Mouse (Mus musculus): Measurements from ENCODE around the gene Fam213b.

Gene Fam213b

GRCm38 (mm10) chr4:154882014-154882659 lies 16.8 kb downstream of the Fam213b start:
- in situ Hi-C loops (cut with MboI, MseI), result loop anchor here (5.0 kb wide), 1 partner anchor 100 kb away; no protein-coding TSS in a partner anchor

GRCm38 (mm10) chr4:154880730-154881129 lies 18.2 kb downstream of the Fam213b start:
- in situ Hi-C loops (cut with MboI, MseI), result loop anchor here (5.0 kb wide), 1 partner anchor 102 kb away; no protein-coding TSS in a partner anchor

DNA sequence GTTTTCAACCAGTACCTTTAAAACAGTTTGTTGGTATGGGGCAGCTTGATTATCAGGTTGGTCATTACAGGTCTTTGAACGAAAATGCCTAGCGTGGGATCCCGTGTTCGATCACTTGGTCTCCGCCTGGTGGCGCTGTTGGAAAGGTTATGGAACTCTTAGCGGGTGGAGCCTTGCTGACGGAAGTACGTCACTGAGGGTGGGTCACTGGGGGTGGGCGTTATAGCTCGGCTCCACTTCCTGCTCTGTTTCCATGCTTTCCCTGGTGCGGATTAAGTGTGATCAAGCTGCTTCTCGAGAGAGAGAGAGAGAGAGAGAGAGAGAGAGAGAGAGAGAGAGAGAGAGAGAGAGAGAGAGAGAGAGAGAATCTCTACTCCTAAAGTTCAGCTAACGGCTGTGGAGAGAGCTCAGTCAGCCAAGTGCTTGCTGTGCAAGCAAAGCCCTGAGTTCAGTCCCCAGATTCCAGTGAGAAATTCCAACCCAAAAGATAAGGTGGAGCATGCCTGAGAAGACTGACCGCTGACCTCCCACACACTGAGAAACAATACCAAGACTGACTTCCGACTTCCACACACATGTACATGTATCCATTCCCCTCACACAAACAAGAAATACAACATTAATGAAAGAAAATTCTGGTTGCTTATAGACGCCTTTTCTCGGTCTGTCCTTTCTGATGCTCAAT lies 20.9 kb downstream of the Fam213b start:
- in situ Hi-C loops (cut with MboI, MseI), result loop anchor here (10.0 kb wide), 1 partner anchor 63 kb away; no protein-coding TSS in a partner anchor

DNA sequence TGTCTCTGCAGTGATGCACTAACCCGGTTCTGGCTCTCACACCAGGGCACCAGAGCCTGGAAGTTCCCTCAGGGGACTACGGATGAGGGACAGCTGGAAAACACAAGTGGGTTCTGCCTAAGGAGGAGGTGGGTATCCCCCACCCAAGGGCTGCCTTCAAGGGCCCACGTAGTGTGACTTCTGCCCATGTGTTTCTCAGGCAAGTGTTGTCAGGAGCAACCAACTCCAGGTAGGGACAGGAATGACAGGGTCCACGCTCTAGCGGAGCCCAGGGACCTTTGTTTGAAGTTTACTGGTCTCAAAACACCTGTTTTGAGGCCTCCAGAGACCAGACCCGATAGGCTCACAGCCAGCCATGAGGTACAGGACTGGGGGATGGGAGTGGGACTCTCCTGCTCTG lies 25.7 kb downstream of the Fam213b start:
- in situ Hi-C loops (cut with MboI, MseI), result loop anchor here (10.0 kb wide), 1 partner anchor 58 kb away; no protein-coding TSS in a partner anchor

DNA sequence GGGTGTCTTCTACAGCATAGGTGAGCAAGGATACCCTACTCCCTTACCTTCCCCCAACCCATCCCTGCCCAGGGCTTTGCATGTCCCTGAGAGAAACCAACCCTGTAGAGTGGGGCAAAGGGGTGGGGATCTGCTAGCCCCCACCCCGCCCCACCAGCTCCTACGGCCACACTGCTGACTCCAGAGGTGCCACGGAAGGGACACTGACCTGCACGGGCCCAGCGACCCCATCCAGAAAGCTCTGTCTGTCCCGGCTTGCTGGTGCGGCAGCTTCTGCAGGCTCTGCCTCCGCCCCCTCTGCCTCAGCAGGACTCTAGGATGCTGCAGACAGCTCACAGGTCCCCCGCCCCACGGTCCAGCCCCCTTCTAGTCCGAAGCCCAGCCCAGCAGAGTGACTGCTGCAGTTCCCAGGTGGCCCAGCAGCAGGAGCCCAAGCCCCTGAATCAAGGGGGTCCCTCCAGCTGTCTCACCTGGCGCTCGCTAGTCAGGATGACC lies 27.1 kb downstream of the Fam213b start:
- in situ Hi-C loops (cut with MboI, MseI), result loop anchor here (10.0 kb wide), 1 partner anchor 57 kb away; no protein-coding TSS in a partner anchor

- in situ Hi-C loops (cut with MboI, MseI), result loop anchor here (10.0 kb wide), 1 partner anchor 56 kb away; no protein-coding TSS in a partner anchor
Observed at GRCm38 (mm10) chr4:154870721-154871120, 28.2 kb downstream of the Fam213b start.

DNA sequence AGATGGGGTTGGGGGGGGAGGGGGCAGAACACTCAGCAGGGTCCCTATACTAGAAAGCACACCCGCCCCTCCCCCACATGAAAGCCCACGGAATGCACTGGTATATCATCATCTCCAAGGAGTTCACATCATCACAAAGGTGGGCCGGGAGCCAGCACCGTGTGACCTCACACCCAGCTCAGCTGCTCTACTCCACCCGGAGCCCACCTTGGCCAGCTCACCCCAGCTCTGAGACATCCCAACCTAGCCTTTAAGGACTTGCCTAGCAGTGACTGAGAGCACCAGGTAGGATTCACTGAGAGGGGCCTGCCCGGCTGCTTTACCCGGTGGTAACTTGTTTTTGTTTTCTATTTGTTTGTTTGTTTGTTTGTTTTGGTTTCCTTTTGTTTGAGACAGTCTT lies 29.5 kb downstream of the Fam213b start, which contains the start of gene Mmel1:
Mmel1 (plus strand) TSS at position 146 of the 400 bp plus-strand sequence.
- in situ Hi-C loops (cut with MboI, MseI), result loop anchor here (5.0 kb wide), 1 partner anchor 198 kb away; the partner anchor contains the start of gene Pex10

DNA sequence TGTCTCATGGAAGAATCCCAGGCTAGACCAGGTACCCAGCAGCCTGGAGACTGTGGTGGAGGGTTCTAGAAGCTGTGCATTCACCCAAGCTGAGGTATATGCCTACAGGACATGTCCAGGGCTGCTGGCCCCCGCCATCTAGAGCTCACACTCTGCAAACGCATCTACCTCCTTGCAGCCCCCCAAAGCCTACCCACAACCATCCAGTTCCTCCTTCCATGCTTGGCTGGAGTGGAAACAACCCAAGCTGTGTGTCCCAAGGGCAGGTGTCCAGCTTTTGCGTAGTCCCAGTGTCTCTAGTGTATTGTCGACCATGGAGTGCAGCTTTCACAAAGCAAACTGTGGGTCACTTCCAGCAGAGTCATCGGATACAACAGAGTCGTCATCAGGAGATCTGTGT lies 31.7 kb downstream of the Fam213b start:
- in situ Hi-C loops (cut with MboI, MseI), result loop anchor here (5.0 kb wide), 1 partner anchor 200 kb away; the partner anchor contains the start of gene Pex10

DNA sequence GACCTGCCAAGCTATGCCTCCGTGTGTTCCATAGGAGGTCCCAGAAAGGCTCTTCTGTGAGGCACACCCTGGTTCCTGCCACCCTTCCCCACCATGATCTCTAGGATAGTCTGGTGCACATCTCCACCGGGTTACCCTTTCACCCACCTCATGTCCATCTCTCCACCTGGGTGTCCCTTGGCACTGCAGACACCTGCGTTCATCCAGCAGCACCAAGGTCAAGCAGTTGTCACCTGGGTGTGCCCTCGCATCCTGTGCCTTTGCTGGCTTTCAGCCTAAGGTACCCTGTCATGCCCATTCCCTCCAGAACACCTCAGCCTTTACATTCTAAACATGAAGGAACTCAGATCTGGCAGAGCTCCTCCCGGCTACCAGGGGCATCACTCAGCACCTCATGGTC lies 32.5 kb downstream of the Fam213b start:
- in situ Hi-C loops (cut with MboI, MseI), result loop anchor here (5.0 kb wide), 1 partner anchor 201 kb away; the partner anchor contains the start of gene Pex10

DNA sequence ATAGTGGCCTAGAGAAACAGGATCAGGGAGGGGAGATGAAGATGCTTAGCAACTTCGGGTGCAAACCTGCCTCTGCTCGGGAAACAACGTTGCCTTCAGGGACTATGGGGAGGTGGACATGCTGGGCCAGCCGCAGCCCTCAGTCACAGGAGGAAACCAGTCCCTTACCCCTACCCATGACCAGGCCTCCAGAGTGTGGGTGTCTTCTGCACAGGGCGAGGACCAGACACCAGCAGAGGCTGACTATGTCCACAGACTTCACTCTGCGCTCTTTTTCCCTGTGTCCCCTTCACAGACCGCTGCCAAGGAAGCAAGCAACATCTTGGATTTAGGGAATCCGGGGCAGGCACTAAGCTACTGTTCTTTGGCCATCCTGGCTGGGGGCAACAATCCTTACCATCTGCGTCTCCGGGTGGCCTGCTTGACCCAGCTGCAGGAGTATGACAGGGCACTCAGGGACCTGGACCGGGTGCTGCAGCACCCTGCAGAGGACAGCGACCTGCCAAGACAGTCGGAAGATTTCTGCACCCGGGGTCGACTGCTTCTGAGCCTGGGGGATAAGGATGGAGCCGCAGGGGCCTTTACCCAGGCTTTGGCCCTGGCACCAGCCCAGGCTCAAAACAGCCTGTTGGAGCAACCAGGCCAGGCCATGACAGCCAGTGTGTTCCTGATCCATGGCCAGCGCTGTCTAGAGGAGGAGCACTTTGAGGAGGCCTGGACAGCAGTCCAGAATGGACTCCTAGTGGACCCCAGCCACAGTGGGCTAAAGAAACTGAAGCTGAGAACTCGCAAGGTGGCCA lies 33.8 kb downstream of the Fam213b start:
- in situ Hi-C loops (cut with MboI, MseI), result loop anchor here (5.0 kb wide), 1 partner anchor 202 kb away; the partner anchor contains the start of gene Pex10

DNA sequence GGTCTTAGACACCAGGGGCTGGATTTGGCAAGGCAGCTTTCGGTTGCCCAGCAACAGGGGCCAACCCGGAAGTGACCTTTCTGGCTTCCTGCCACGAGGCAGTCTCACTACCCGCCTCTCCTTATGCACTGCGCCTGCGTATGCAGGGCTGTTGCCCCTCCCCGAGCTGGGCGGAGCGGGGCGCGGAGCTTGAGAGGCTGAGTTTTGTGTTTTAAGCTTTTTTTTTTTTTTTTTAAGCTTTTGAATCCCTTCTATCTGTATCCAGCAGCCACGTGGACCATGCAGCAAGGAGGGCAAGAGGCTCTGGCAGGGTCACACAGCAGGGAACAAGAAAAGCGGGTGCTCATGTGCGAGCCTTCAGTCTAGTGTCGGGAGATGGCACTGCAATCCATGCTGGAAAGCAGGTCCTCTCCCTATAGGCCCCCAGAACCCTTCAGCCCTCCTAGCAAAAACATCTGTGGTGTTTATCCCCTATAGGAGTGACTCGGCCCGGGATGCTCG lies 34.6 kb downstream of the Fam213b start:
- in situ Hi-C loops (cut with MboI, MseI), result no loop called here

DNA sequence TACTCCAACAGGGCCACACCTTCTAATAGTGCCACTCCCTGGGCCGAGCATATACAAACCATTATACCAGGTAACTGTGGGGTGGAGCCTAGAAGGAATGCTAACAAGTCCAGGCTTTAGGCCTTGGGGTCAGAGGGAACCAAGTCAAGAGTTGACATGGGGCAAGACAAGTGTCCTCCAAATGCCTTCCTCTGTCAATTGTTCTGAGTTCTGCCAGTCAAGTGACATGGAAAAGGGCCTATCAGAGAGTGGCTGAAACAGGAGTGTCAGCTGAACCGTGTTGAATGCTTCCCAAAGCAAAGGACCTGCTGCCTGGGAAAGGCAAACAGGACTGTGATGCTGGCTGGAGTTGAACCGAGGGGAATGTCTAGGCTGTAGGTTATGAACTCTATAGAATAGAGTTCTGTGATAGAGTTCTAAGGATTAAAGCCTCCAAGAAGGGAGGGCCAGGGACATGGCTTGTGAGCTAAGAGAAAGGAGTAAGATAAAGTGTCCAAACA lies 35.4 kb downstream of the Fam213b start:
- in situ Hi-C loops (cut with MboI, MseI), result no loop called here

- in situ Hi-C loops (cut with MboI, MseI), result no loop called here
Observed at GRCm38 (mm10) chr4:154861967-154862366, 37.0 kb downstream of the Fam213b start.

DNA sequence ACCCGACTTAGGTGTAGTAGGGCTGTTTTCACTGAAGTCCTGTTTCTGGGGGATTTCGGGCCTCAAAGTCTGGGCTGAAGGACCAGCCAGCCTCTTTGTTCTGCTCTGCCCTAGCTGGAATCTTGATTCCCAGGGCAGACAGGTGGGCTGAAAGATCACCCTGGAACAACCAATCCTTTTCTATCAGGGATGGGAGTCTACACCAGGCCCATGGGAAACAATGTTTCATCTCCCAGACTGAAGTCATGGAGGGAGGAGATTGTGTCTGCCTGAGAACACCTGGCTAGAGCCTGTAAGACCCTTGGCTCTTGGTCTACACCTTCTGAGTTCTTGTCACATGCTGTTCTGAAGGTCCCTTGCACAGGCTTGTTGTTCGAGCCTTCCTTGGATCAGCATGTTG lies 40.3 kb downstream of the Fam213b start:
- in situ Hi-C loops (cut with MboI, MseI), result no loop called here

DNA sequence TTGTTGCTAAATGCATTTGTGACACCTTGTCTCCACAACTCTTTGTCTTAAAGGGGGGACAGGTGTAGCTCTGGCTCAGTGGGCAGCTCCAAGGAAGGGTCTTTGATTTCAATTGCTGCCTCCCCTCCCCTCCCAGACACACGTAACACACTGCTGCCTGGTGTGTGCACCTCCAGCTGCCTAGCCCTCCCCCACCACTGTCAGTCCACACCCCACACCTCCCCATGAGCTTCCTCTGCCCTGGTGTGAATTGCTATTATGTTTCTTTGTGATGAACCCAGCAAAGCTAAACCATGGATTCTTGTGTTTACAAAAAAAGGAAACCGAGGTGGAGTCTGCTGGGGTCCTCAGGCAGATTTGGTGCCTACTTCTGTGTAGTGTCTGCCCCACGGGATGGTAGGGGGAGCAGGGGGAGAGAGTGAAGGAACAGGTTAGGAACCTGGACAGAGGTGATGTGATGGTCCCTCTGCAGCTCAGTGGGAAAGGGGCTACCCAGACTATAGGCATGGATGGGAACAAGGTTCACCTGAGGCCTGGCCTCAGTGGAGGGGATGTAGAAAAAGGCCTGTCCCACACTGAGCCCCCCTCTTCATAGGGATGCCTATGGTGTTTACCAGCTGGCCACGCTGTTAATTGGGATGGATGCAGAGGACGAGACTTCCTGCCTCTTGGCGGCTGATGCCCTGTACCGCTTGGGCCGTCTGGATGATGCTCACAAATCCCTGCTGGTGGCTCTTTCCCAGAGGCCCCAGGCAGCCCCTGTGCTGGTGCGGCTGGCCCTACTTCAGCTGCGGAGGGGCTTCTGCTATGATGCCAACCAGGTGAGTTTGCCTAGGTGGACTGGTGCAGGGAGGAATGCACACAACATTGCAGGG lies 41.3 kb downstream of the Fam213b start:
- in situ Hi-C loops (cut with MboI, MseI), result no loop called here

DNA sequence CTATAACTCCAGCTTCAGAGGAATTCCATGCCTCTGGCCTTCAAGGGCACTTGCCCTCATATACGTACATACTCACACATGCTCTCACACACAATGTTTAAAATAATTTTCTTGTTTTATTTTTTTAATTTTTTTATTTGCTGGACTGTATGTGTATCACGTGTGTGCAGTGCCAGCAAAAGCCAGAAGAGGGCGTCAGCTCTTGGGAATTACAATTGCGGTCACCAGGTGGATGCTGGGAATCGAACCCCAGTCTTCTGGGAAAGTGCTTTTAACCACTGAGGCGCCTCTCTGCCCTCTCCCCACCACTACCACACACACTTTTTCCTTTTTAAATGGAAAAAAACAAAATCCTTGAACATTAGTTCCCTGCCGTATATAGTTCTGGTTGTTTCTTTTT lies 42.1 kb downstream of the Fam213b start:
- in situ Hi-C loops (cut with MboI, MseI), result no loop called here

GRCm38 (mm10) chr4:154856480-154856837 lies 42.5 kb downstream of the Fam213b start:
- in situ Hi-C loops (cut with MboI, MseI), result no loop called here

DNA sequence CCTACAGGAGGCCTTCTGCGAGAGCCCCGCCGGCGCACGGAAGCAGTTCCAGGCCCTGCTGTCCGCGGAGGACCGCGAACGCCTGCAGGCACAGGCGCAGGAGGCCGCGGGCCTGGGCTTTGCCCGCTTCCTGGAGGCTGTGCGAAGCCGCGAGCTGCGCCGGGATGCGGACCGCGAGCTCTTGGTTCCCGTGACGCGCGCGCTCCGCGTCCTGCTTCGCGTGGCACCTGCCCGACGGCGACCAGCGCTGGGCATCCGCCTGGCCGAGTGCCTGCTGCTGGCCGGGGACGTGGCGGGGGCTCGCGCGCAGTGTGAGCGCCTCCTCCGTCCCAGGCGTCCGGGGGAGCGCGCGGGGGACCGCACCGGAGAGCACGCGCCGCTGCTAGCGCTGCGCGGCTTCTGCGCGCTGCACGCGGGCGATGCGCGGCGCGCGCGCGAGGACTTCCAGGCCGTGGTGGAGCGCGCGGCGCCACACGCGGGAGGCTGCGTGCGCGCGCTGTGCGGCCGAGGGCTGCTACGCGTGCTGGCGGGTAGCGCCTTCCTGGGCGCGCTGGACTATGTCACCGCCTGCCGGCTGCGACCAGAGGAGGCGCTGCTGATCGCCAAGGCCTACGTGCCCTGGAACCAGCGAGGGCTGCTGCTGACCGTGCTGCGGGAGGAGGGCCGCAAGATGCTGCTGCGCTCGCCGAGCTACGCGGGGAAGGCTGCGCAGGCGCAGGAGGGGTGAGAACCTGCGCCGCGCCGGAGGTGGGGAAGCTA lies 43.0 kb downstream of the Fam213b start:
- in situ Hi-C loops (cut with MboI, MseI), result no loop called here

DNA sequence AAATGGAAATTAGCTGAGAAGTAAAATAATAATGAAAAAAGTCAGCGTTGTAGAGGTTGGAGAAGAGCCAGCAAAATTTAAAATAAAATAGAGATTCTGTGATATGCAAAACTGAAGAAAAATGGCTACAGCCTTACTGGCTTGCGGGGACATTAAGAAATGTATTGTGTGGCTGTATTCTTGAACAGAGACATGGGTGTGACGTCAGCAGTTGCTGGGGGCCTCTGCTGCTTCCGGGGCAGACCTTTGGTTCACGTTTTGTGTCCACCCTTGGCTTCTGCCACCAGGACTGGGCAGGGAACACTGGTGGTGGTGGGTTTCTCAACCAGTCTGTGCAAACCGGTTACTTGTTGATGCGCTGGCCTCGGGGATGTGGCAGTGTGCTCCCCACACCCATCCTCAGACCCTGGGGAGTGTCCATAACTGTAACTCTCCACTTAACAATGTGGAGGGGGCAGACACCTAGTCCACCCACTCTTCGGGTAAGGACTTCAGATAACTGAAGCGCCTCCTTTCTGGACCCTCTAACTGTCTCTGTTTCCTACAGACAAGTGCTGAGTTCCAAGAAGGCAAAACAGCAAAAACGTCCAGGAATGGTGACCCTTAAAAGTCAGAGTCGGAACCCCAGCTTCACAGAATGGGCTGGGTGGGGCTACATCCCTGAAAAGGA lies 44.1 kb downstream of the Fam213b start:
- in situ Hi-C loops (cut with MboI, MseI), result no loop called here

Data from T-helper 1 cell (primary cell).